Mouse (Mus musculus) layer of hippocampus, postnatal 14 days (tissue): Measurements from ENCODE around the gene 3100002H09Rik. TPM values are rescaled to one million over a fixed set of nuclear protein-coding genes. Genes with fewer than 3 reads are reported as not detected.

Experiments
- total RNA-seq, 2 experiments: library from RNA; stranded (reverse); gene quantifications; 2 replicates each; pipeline ENCODE4 v1.2.3; 2021

3100002H09Rik gene
- total RNA-seq, 2 experiments from 2014 or later = 0.45 to 0.92 TPM

Other genes starting within 250 kb of the 3100002H09Rik start
- 10 to 100 TPM; 33.0 to 41.2 TPM for gene Pou3f1, start 46.0 kb upstream of the 3100002H09Rik start, total RNA-seq
- 10 to 100 TPM; 15.5 to 17.5 TPM for gene Utp11, start 82.8 kb upstream of the 3100002H09Rik start, total RNA-seq
- gene Fhl3, start 89.9 kb upstream of the 3100002H09Rik start, total RNA-seq = 1 to 10 TPM; 4.5 to 4.9 TPM
- gene Sf3a3, start 104.0 kb upstream of the 3100002H09Rik start, total RNA-seq = 10 to 100 TPM; 33.2 to 35.7 TPM
- 10 to 100 TPM; 37.3 to 41.2 TPM for gene Inpp5b, start 131.0 kb upstream of the 3100002H09Rik start, total RNA-seq
- 10 to 100 TPM; 24.6 to 27.5 TPM for gene Mtf1, start 191.3 kb upstream of the 3100002H09Rik start, total RNA-seq
- 10 to 100 TPM; 28.0 to 28.4 TPM for gene Yrdc, start 239.9 kb upstream of the 3100002H09Rik start, total RNA-seq
- 100 to 1,000 TPM; 101 to 106 TPM for gene 1110065P20Rik, start 240.4 kb upstream of the 3100002H09Rik start, total RNA-seq